Mouse (Mus musculus) limb, embryonic 14.5 days (tissue): ENCODE data around the gene Pcbp3. TPM values are rescaled to one million over a fixed set of nuclear protein-coding genes. Genes with fewer than 3 reads are reported as not detected.

Source experiments
- ATAC-seq: fragments of 200-750 bp; cut with Nextera tagmentation; 2 replicates; pipeline ENCODE4 v1.8.0; 2017; ENCODE audit warnings: low read depth, moderate number of reproducible peaks, moderate TSS enrichment; ENCODE audit not compliant: low FRiP score
- DNase-seq: peaks from one replicate; pipeline ENCODE4 v3.0.0-alpha.2; 2015; ENCODE audit warnings: low spot score
- H3K27ac ChIP-seq: fragments of 300-500 bp; sonication (generic); replicated peaks from 2 replicates; pipeline ENCODE4 v1.5.1; 2014; ENCODE audit warnings: low read depth, mild to moderate bottlenecking, low read length, moderate library complexity, mixed read lengths
- H3K27me3 ChIP-seq: fragments of 300-500 bp; sonication (generic); 2 replicates; pipeline ENCODE4 v1.6.1; 2014; ENCODE audit warnings: low read length, mixed read lengths; ENCODE audit not compliant: control insufficient read depth, insufficient read depth
- H3K36me3 ChIP-seq: fragments of 300-500 bp; sonication (generic); 2 replicates; pipeline ENCODE4 v1.6.1; 2014; ENCODE audit warnings: mild to moderate bottlenecking, low read length, moderate library complexity, mixed read lengths; ENCODE audit not compliant: control insufficient read depth, insufficient read depth
- H3K4me1 ChIP-seq: fragments of 300-500 bp; sonication (generic); 2 replicates; pipeline ENCODE4 v1.6.1; 2014; ENCODE audit warnings: antibody characterized with exemption, low read length, mixed read lengths; ENCODE audit not compliant: control insufficient read depth, insufficient read depth
- H3K4me2 ChIP-seq: fragments of 300-500 bp; sonication (generic); replicated peaks from 2 replicates; pipeline ENCODE4 v1.6.1; 2014; ENCODE audit warnings: low read depth, mild to moderate bottlenecking, low read length, moderate library complexity; ENCODE audit not compliant: severe bottlenecking
- H3K4me3 ChIP-seq: fragments of 300-500 bp; sonication (generic); replicated peaks from 2 replicates; pipeline ENCODE4 v1.5.1; 2014; ENCODE audit warnings: low read length
- H3K9ac ChIP-seq: fragments of 300-500 bp; sonication (generic); 2 replicates; pipeline ENCODE4 v1.6.1; 2014; ENCODE audit warnings: mild to moderate bottlenecking, low read depth, low read length, moderate library complexity; ENCODE audit not compliant: severe bottlenecking
- H3K9me3 ChIP-seq: fragments of 300-500 bp; sonication (generic); 2 replicates; pipeline ENCODE4 v1.6.1; 2016; ENCODE audit warnings: low read length; ENCODE audit not compliant: control insufficient read depth
- POLR2A ChIP-seq: fragments of 200-500 bp; IDR thresholded peaks from 2 replicates; pipeline ENCODE4 v1.8.0; 2012; ENCODE audit warnings: inconsistent platforms, mild to moderate bottlenecking, moderate library complexity, borderline replicate concordance; ENCODE audit not compliant: insufficient read depth, insufficient read length; ENCODE audit errors: extremely low read depth
- WGBS: fragments of 180-500 bp; shearing (Covaris S2); extraction: QIAGEN DNeasy Blood & Tissue Kit; methylation state at CpG from one replicate; pipeline ENCODE4 v1.1.7; 2014; 5-methylcytosine and 5-hydroxymethylcytosine counted together
- polyA plus RNA-seq, 2 experiments: library from polyadenylated mRNA; depleted of rRNA in 1 of 2; stranded (reverse) in 1 of 2; unstranded in 1 of 2; fragments of >200 nt; fragmentation: Nextera tagmentation in 1 of 2; extraction: Ambion mirVana in 1 of 2; gene quantifications; 2 replicates each; pipeline versions ENCODE4 v1.2.1 to v1.2.3; 2012 to 2014

Gene Pcbp3
- polyA plus RNA-seq, 2 experiments = 11.5 to 16.4 TPM

- ATAC-seq = 0 out of 2 replicates have a peak, but pooled peaks have one; percentile 15
- Histone ChIP-seq H3K9ac (no peak overlapping the region), H3K4me3 (no peak overlapping the region), H3K27me3 (no peaks in the 10 kb centered on the region), H3K4me2 (no peak overlapping the region), H3K4me1 (no peaks in the 10 kb centered on the region), H3K27ac (no peak overlapping the region), H3K9me3 (no peaks in the 10 kb centered on the region), H3K36me3 (no peaks in the 10 kb centered on the region)
- WGBS = 75% methylated on average over 17 of the region's 17 CpGs
- no peak for TF ChIP-seq POLR2A
- DNase-seq = no peak
Measured at GRCm38 (mm10) chr10:76997759-76998513, 36.2 kb upstream of the Pcbp3 start.

GRCm38 (mm10) chr10:76992456-76992855 is 30.8 kb upstream of the Pcbp3 start:
- Histone ChIP-seq H3K27ac (no peak overlapping the region), H3K4me2 (no peak overlapping the region), H3K4me1 (no peaks in the 10 kb centered on the region), H3K4me3 (no peak overlapping the region), H3K36me3 (no peaks in the 10 kb centered on the region), H3K9ac (no peak overlapping the region), H3K9me3 (no peaks in the 10 kb centered on the region), H3K27me3 (no peaks in the 10 kb centered on the region)
- WGBS = 73% methylated on average over 3 of the region's 3 CpGs
- no peak for DNase-seq
- no peak for TF ChIP-seq POLR2A
- no peak for ATAC-seq

GRCm38 (mm10) chr10:76988586-76988985 is 26.9 kb upstream of the Pcbp3 start:
- Histone ChIP-seq H3K4me2 (no peak overlapping the region), H3K9me3 (no peaks in the 10 kb centered on the region), H3K4me1 (no peaks in the 10 kb centered on the region), H3K27ac (no peak overlapping the region), H3K36me3 (no peaks in the 10 kb centered on the region), H3K9ac (no peak overlapping the region), H3K4me3 (no peak overlapping the region), H3K27me3 (no peaks in the 10 kb centered on the region)
- ATAC-seq (no peak), DNase-seq (no peak)
- 91% methylated on average over 5 of the region's 5 CpGs for WGBS
- no peak for TF ChIP-seq POLR2A

GRCm38 (mm10) chr10:76978042-76978441 is 16.4 kb upstream of the Pcbp3 start:
- H3K27ac ChIP-seq = no peak overlapping the region
- H3K9me3 ChIP-seq = no peaks in the 10 kb centered on the region
- TF ChIP-seq POLR2A = no peak
- H3K4me3 ChIP-seq = no peak overlapping the region
- WGBS = 29% methylated on average over 2 of the region's 2 CpGs
- H3K4me2 ChIP-seq = no peak overlapping the region
- H3K4me1 ChIP-seq = no peaks in the 10 kb centered on the region
- no peaks in the 10 kb centered on the region for H3K36me3 ChIP-seq
- H3K27me3 ChIP-seq = no peaks in the 10 kb centered on the region
- DNase-seq = peak; percentile 70
- no peak for ATAC-seq
- H3K9ac ChIP-seq = no peak overlapping the region

GRCm38 (mm10) chr10:76976699-76977098 is 15.0 kb upstream of the Pcbp3 start:
- H3K4me1 ChIP-seq = no peaks in the 10 kb centered on the region
- no peak for TF ChIP-seq POLR2A
- no peaks in the 10 kb centered on the region for H3K27me3 ChIP-seq
- no peak overlapping the region for H3K4me2 ChIP-seq
- no peak for DNase-seq
- no peak; the same call in 1 of the 2 replicates for ATAC-seq
- H3K9ac ChIP-seq = no peak overlapping the region
- no peaks in the 10 kb centered on the region for H3K36me3 ChIP-seq
- no peaks in the 10 kb centered on the region for H3K9me3 ChIP-seq
- H3K4me3 ChIP-seq = no peak overlapping the region
- no peak overlapping the region for H3K27ac ChIP-seq
- WGBS = 22% methylated on average over 4 of the region's 4 CpGs
